Mouse (Mus musculus): Measurements from ENCODE around the gene Asic3. TPM values are rescaled to one million over a fixed set of nuclear protein-coding genes. Genes with fewer than 3 reads are reported as not detected.
"Not testable (repeated sequence)": the region's sequence is repeated elsewhere in the genome, so short reads cannot be mapped to it uniquely, and the experiment has no call there.

Gene Asic3
- polyA plus RNA-seq, 1 experiment from 2014 or later, result 0.34 TPM

- DNase-seq (ENCODE audit: low spot score), result no peak
- H3K4me1 ChIP-seq, result peaks cover 44% of the 10 kb centered on the region
- no peaks in the 10 kb centered on the region for H3K9me3 ChIP-seq
- H3K27me3 ChIP-seq (replicated peaks; ENCODE audit: low read depth, poor library complexity, severe bottlenecking), result peaks cover 72% of the 10 kb centered on the region
- no peaks in the 10 kb centered on the region for H3K36me3 ChIP-seq (replicated peaks)
- H3K27ac ChIP-seq (replicated peaks), result no peak overlapping the region; the same call in 1 of the 2 replicates
- no peak overlapping the region for H3K4me3 ChIP-seq
- 78% methylated on average over 4 of the region's 4 CpGs for WGBS
Measured at GRCm38 (mm10) chr5:24389658-24390020, 23.6 kb upstream of the Asic3 start.

DNA sequence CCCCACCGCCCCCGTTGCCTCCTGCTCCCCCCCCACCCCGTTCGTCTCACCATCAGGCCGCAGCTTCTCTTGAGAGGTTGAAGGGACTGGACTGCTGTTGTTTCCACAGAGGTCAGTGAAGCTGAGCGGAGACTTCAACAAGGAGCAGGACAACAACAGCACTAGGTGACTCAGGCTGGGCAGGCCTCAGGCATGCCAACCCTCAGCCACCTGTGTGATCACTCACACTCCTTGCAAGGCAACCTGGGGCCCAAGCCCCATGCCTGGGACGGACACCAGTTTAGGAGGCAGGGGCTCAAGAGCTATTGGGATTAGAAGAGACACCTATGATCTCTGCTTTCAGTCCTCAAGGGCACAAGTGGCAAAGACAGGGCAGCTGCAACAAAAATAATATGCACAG, 21.3 kb upstream of the Asic3 start, which contains the start of gene Atg9b:
TSS of gene Atg9b (minus strand) at position 280 of the 400 bp plus-strand sequence.
- WGBS, result 86% methylated on average over 7 of the region's 7 CpGs
- Histone ChIP-seq H3K36me3 (replicated peaks) (peaks cover 4% of the 10 kb centered on the region; the same call in 1 of the 2 replicates), H3K27me3 (replicated peaks; ENCODE audit: low read depth, poor library complexity, severe bottlenecking) (peaks cover 49% of the 10 kb centered on the region), H3K4me3 (no peak within 1 kb of the TSS), H3K4me1 (peaks cover 47% of the 10 kb centered on the region), H3K9me3 (no peaks in the 10 kb centered on the region), H3K27ac (replicated peaks) (no peak within 1 kb of the TSS)
- DNase-seq (ENCODE audit: low spot score), result no peak

DNA sequence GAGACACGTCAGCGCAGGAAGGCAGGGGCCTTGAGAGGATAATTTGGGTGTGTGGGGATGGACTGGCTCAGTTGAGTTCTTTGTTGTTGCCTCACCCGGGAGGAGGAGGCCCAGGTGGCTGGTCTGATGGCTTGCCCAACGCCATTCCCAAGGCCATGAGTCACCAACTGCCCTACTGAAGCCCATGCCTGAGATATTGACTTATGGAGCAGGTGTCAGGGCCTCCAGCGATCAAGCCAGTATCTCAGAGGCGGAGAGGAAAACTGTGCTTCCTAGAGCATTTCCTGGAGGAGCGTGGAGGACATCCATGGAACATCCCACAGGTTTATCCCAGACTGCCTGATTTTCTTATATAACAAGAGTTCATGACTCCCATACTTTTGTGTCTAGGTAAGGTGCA, 20.5 kb upstream of the Asic3 start:
- Histone ChIP-seq H3K27ac (replicated peaks) (no peak overlapping the region), H3K27me3 (replicated peaks; ENCODE audit: low read depth, poor library complexity, severe bottlenecking) (peaks cover 41% of the 10 kb centered on the region), H3K36me3 (replicated peaks) (peaks cover 4% of the 10 kb centered on the region; the same call in 1 of the 2 replicates), H3K9me3 (no peaks in the 10 kb centered on the region), H3K4me1 (peaks cover 38% of the 10 kb centered on the region), H3K4me3 (no peak overlapping the region)
- DNase-seq (ENCODE audit: low spot score), result no peak
- WGBS, result 79% methylated on average over 7 of the region's 7 CpGs

GRCm38 (mm10) chr5:24393392-24393997, 19.7 kb upstream of the Asic3 start, which contains the start of gene Abcb8:
Gene Abcb8, plus strand, starts transcription at chr5:24393663.
- peaks cover 4% of the 10 kb centered on the region; the same call in 1 of the 2 replicates for H3K36me3 ChIP-seq (replicated peaks)
- DNase-seq (ENCODE audit: low spot score), result peak; percentile 80
- H3K27ac ChIP-seq (replicated peaks), result peak within 1 kb of the TSS; percentile 87
- H3K27me3 ChIP-seq (replicated peaks; ENCODE audit: low read depth, poor library complexity, severe bottlenecking), result peaks cover 33% of the 10 kb centered on the region
- H3K4me3 ChIP-seq, result peak within 1 kb of the TSS; percentile 62
- H3K4me1 ChIP-seq, result peaks cover 30% of the 10 kb centered on the region
- no peaks in the 10 kb centered on the region for H3K9me3 ChIP-seq
- WGBS, result 23% methylated on average over 7 of the region's 7 CpGs

- WGBS, result 1% methylated on average over 36 of the region's 36 CpGs
- DNase-seq (ENCODE audit: low spot score), result peak; percentile 96
- H3K27me3 ChIP-seq (replicated peaks; ENCODE audit: low read depth, poor library complexity, severe bottlenecking), result peaks cover 25% of the 10 kb centered on the region
- H3K4me1 ChIP-seq, result peaks cover 22% of the 10 kb centered on the region
- peaks cover 4% of the 10 kb centered on the region; the same call in 1 of the 2 replicates for H3K36me3 ChIP-seq (replicated peaks)
- peak overlapping the region; percentile 87 for H3K27ac ChIP-seq (replicated peaks)
- peak overlapping the region; percentile 62 for H3K4me3 ChIP-seq
- H3K9me3 ChIP-seq, result no peaks in the 10 kb centered on the region
Measured at GRCm38 (mm10) chr5:24394165-24394894, 18.9 kb upstream of the Asic3 start.

GRCm38 (mm10) chr5:24396254-24396653, 16.9 kb upstream of the Asic3 start:
- 88% methylated on average over 6 of the region's 6 CpGs for WGBS
- not testable (repeated sequence) for H3K9me3 ChIP-seq; H3K27me3 ChIP-seq (replicated peaks; ENCODE audit: low read depth, poor library complexity, severe bottlenecking); H3K27ac ChIP-seq (replicated peaks); H3K4me3 ChIP-seq; DNase-seq (ENCODE audit: low spot score)
- peaks cover 20% of the 10 kb centered on the region for H3K4me1 ChIP-seq
- H3K36me3 ChIP-seq (replicated peaks), result peaks cover 19% of the 10 kb centered on the region

DNA sequence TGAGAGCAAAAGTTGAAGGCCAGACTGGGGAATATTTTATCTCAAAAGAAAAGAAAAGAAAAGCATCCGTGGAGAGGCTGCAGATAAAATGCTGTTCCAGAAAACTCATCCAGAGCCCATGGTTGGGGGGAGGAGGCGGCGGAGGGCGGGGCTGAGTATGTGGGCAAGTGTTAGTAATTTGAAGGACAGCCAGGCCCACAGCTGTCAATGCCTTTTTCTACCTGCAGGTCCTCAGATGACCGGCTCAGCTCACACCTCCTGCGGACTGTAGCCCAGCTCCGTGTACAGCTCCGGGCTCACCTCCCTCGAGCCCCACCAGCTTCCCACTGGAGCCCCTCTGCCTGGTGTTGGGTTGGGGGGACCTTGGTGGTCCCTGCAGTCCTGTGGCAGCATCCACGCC, 13.5 kb upstream of the Asic3 start:
- Histone ChIP-seq H3K4me1 (peaks cover 10% of the 10 kb centered on the region; the same call in 1 of the 2 replicates), H3K27me3 (replicated peaks; ENCODE audit: low read depth, poor library complexity, severe bottlenecking) (no peaks in the 10 kb centered on the region), H3K4me3 (no peak overlapping the region), H3K27ac (replicated peaks) (no peak overlapping the region), H3K9me3 (no peaks in the 10 kb centered on the region), H3K36me3 (replicated peaks) (peaks cover 50% of the 10 kb centered on the region)
- WGBS, result 86% methylated on average over 10 of the region's 10 CpGs
- DNase-seq (ENCODE audit: low spot score), result no peak

GRCm38 (mm10) chr5:24400362-24400761, 12.8 kb upstream of the Asic3 start:
- no peak for DNase-seq (ENCODE audit: low spot score)
- H3K36me3 ChIP-seq (replicated peaks), result peaks cover 55% of the 10 kb centered on the region
- 89% methylated on average over 11 of the region's 11 CpGs for WGBS
- H3K27me3 ChIP-seq (replicated peaks; ENCODE audit: low read depth, poor library complexity, severe bottlenecking), result no peaks in the 10 kb centered on the region
- peaks cover 7% of the 10 kb centered on the region; the same call in 1 of the 2 replicates for H3K4me1 ChIP-seq
- H3K27ac ChIP-seq (replicated peaks), result no peak overlapping the region
- H3K9me3 ChIP-seq, result no peaks in the 10 kb centered on the region
- H3K4me3 ChIP-seq, result no peak overlapping the region

GRCm38 (mm10) chr5:24400911-24401605, 12.1 kb upstream of the Asic3 start:
- H3K4me1 ChIP-seq, result peaks cover 7% of the 10 kb centered on the region; the same call in 1 of the 2 replicates
- DNase-seq (ENCODE audit: low spot score), result no peak
- 92% methylated on average over 5 of the region's 5 CpGs for WGBS
- H3K36me3 ChIP-seq (replicated peaks), result peaks cover 61% of the 10 kb centered on the region
- H3K4me3 ChIP-seq, result no peak overlapping the region
- H3K27ac ChIP-seq (replicated peaks), result no peak overlapping the region
- no peaks in the 10 kb centered on the region for H3K27me3 ChIP-seq (replicated peaks; ENCODE audit: low read depth, poor library complexity, severe bottlenecking)
- H3K9me3 ChIP-seq, result no peaks in the 10 kb centered on the region

- Histone ChIP-seq H3K27ac (replicated peaks) (no peak overlapping the region), H3K4me1 (peaks cover 7% of the 10 kb centered on the region; the same call in 1 of the 2 replicates), H3K36me3 (replicated peaks) (peaks cover 66% of the 10 kb centered on the region), H3K9me3 (no peaks in the 10 kb centered on the region), H3K4me3 (no peak overlapping the region), H3K27me3 (replicated peaks; ENCODE audit: low read depth, poor library complexity, severe bottlenecking) (no peaks in the 10 kb centered on the region)
- WGBS, result 88% methylated on average over 9 of the region's 9 CpGs
- DNase-seq (ENCODE audit: low spot score), result no peak
Measured at GRCm38 (mm10) chr5:24401969-24402368, 11.2 kb upstream of the Asic3 start.

GRCm38 (mm10) chr5:24404594-24405360, 8.4 kb upstream of the Asic3 start:
- DNase-seq (ENCODE audit: low spot score), result no peak
- Histone ChIP-seq H3K36me3 (replicated peaks) (peaks cover 87% of the 10 kb centered on the region), H3K27ac (replicated peaks) (no peak overlapping the region), H3K27me3 (replicated peaks; ENCODE audit: low read depth, poor library complexity, severe bottlenecking) (no peaks in the 10 kb centered on the region), H3K4me3 (no peak overlapping the region), H3K9me3 (no peaks in the 10 kb centered on the region), H3K4me1 (peaks cover 6% of the 10 kb centered on the region; the same call in 1 of the 2 replicates)
- WGBS, result 82% methylated on average over 6 of the region's 6 CpGs

DNA sequence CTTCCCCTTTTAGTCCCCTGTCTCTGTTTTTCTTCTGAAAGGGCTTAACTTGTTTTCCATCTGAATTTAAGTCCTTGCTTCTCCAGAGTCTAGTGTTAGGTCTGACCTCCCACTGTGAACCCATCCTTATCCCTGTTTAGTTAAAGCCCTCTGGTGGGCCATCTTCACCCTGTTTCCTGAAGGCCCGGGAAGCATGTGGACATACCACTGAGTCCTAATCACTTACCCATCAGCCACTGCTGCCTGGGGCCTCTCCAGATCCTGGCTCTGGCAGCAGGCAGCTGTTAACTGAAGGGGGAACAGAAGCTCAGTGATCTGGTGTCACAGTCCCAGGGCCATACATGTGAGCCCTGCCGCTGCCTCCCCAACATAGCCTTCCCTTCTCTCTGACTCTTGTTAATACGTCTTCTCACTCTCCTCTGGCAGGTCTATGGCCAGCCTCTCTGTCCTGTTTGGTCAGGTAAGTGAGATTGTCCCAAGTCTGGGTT, 7.8 kb upstream of the Asic3 start:
- Histone ChIP-seq H3K36me3 (replicated peaks) (peaks cover 81% of the 10 kb centered on the region), H3K4me3 (no peak overlapping the region), H3K27me3 (replicated peaks; ENCODE audit: low read depth, poor library complexity, severe bottlenecking) (no peaks in the 10 kb centered on the region), H3K27ac (replicated peaks) (no peak overlapping the region), H3K9me3 (no peaks in the 10 kb centered on the region), H3K4me1 (no peaks in the 10 kb centered on the region)
- DNase-seq (ENCODE audit: low spot score), result no peak
- 73% methylated on average over 3 of the region's 3 CpGs for WGBS

Data from embryonic facial prominence, embryonic 10.5 days (tissue).